Mouse (Mus musculus): Measurements from ENCODE around the gene Esrrg. TPM values are rescaled to one million over a fixed set of nuclear protein-coding genes. Genes with fewer than 3 reads are reported as not detected.

Esrrg gene
- polyA plus RNA-seq, 1 experiment = not detected

DNA sequence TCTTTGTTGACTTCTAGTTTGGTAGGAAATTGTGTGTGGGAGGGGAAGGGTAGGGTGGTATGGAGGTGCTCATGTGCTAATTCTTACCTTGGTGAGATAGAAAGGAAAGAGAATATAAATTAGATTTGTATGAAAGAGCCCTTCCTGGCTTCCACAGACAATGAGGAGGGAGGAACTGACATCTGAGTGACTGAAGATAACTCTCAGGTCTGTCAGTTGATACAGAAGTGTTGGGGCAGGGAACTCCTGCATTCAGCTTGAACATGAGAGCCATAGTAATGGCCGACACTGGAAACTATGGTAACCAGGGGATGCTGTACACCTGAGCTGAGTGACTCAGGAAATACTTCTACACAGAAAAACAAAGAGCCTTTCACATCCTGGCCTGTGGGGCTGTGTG, 550.1 kb downstream of the Esrrg start:
- Histone ChIP-seq H3K4me1 (ENCODE audit: control insufficient read depth, insufficient read depth, low read length) (peaks cover 2% of the 10 kb centered on the region; the same call in 1 of the 2 replicates), H3K4me3 (ENCODE audit: insufficient read depth, low read depth, low read length) (no peak overlapping the region), H3K27ac (ENCODE audit: insufficient read depth, low read depth, low read length) (no peak overlapping the region)
- WGBS = 94% methylated on average over 1 of the region's 1 CpGs
- TF ChIP-seq POLR2A (IDR thresholded peaks at IDR 0.05; ENCODE audit: insufficient read depth, low read depth, low read length) (no peak), CTCF (IDR thresholded peaks at IDR 0.05; ENCODE audit: insufficient read depth, low read depth, low read length) (no peak)

DNA sequence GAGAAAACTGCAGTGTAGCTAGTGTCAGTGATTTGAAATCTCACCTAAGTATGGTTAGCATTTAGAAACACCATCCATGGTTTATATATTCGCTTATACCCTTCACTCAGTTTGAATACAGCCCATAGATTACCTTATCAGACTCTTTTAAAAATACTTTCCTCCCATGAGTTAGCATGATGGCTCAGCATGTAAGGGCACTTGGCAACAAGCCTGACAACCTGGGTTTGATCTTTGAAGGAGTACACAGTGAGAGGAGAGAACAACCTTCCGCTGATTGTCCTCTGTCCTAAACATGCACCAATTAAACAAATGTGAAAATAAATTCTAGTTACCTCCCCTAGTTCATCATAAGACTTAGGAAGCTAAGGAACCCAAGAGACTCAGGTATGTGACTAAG, 550.5 kb downstream of the Esrrg start:
- Histone ChIP-seq H3K4me1 (ENCODE audit: control insufficient read depth, insufficient read depth, low read length) (peaks cover 2% of the 10 kb centered on the region; the same call in 1 of the 2 replicates), H3K27ac (ENCODE audit: insufficient read depth, low read depth, low read length) (no peak overlapping the region), H3K4me3 (ENCODE audit: insufficient read depth, low read depth, low read length) (no peak overlapping the region)
- 94% methylated on average over 2 of the region's 2 CpGs for WGBS
- TF ChIP-seq POLR2A (IDR thresholded peaks at IDR 0.05; ENCODE audit: insufficient read depth, low read depth, low read length) = no peak
- TF ChIP-seq CTCF (IDR thresholded peaks at IDR 0.05; ENCODE audit: insufficient read depth, low read depth, low read length) = no peak

GRCm38 (mm10) chr1:188163058-188163457, 554.5 kb downstream of the Esrrg start:
- no peak for TF ChIP-seq POLR2A (IDR thresholded peaks at IDR 0.05; ENCODE audit: insufficient read depth, low read depth, low read length)
- no peak for TF ChIP-seq CTCF (IDR thresholded peaks at IDR 0.05; ENCODE audit: insufficient read depth, low read depth, low read length)
- Histone ChIP-seq H3K4me3 (ENCODE audit: insufficient read depth, low read depth, low read length) (no peak overlapping the region), H3K4me1 (ENCODE audit: control insufficient read depth, insufficient read depth, low read length) (no peaks in the 10 kb centered on the region), H3K27ac (ENCODE audit: insufficient read depth, low read depth, low read length) (no peak overlapping the region)

DNA sequence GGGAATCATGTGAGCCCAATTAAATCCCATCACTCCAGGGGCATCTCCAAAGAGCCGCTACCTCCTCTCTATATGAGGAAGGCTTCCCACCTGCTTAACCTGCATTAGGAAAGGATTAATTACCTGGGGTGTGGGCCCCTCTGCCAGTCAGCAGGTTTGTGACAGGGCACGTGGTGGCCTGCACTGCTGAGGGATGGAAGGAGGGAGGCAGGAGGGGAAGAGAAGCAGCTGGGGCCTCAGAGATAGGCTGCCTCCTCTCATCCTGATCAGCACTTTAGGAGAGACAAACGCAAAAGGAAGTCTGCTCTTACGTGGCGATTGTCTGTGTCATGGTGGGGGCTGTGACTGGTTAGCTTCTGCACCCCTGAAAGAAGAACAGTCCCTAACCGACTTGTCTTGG, 555.7 kb downstream of the Esrrg start:
- WGBS = 77% methylated on average over 6 of the region's 6 CpGs
- TF ChIP-seq POLR2A (IDR thresholded peaks at IDR 0.05; ENCODE audit: insufficient read depth, low read depth, low read length) (no peak), CTCF (IDR thresholded peaks at IDR 0.05; ENCODE audit: insufficient read depth, low read depth, low read length) (no peak)
- H3K4me3 ChIP-seq (ENCODE audit: insufficient read depth, low read depth, low read length) = no peak overlapping the region
- no peak overlapping the region for H3K27ac ChIP-seq (ENCODE audit: insufficient read depth, low read depth, low read length)
- no peaks in the 10 kb centered on the region; the same call in 1 of the 2 replicates for H3K4me1 ChIP-seq (ENCODE audit: control insufficient read depth, insufficient read depth, low read length)

DNA sequence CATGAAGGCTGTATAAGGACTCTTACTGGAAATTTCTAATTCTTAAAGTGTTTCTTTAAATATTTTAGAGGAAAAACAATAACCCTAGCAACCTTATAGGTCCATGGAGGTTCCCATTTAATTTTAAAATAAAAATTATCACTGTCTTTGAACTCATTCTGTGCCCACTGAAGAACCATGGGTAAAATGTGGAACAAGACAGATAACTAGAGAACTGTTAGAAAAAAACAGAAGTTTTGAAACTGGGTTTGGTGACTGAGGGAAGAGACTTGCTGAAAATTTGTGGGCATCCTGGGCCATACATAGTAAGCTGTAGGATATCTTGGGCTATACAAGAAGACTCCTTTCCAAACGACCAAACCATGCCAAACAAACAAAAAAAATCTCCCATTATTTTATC, 565.3 kb downstream of the Esrrg start:
- H3K27ac ChIP-seq (ENCODE audit: insufficient read depth, low read depth, low read length) = no peak overlapping the region
- TF ChIP-seq POLR2A (IDR thresholded peaks at IDR 0.05; ENCODE audit: insufficient read depth, low read depth, low read length) (no peak), CTCF (IDR thresholded peaks at IDR 0.05; ENCODE audit: insufficient read depth, low read depth, low read length) (no peak)
- no peak overlapping the region for H3K4me3 ChIP-seq (ENCODE audit: insufficient read depth, low read depth, low read length)
- H3K4me1 ChIP-seq (ENCODE audit: control insufficient read depth, insufficient read depth, low read length) = no peaks in the 10 kb centered on the region
- WGBS = 62% methylated on average over 1 of the region's 1 CpGs

DNA sequence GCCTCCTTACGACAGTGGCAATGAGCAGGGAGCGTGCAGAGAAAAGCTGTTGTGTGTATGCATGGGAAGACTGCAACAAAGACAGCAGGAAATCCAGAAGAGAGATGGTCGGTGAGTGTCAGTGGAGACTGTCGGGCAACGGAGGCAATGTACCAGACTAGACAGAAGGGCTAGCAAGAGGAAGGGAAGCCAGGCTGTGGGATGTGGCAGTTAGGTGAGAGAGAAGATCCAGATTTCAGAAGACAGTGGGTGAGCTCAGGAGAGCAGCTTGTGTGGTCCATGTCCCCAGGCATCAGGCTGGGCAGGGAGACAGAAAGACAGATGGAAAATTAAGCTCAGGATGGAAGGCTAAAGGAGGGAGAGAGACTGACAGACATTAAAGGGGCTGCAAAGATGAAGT, 574.4 kb downstream of the Esrrg start:
- 91% methylated on average over 5 of the region's 5 CpGs for WGBS
- Histone ChIP-seq H3K27ac (ENCODE audit: insufficient read depth, low read depth, low read length) (no peak overlapping the region), H3K4me1 (ENCODE audit: control insufficient read depth, insufficient read depth, low read length) (peaks cover 3% of the 10 kb centered on the region), H3K4me3 (ENCODE audit: insufficient read depth, low read depth, low read length) (no peak overlapping the region)
- no peak for TF ChIP-seq POLR2A (IDR thresholded peaks at IDR 0.05; ENCODE audit: insufficient read depth, low read depth, low read length)
- no peak for TF ChIP-seq CTCF (IDR thresholded peaks at IDR 0.05; ENCODE audit: insufficient read depth, low read depth, low read length)

GRCm38 (mm10) chr1:188186440-188187117, 578.0 kb downstream of the Esrrg start:
- no peak overlapping the region for H3K4me3 ChIP-seq (ENCODE audit: insufficient read depth, low read depth, low read length)
- TF ChIP-seq CTCF (IDR thresholded peaks at IDR 0.05; ENCODE audit: insufficient read depth, low read depth, low read length) (no peak), POLR2A (IDR thresholded peaks at IDR 0.05; ENCODE audit: insufficient read depth, low read depth, low read length) (no peak)
- peaks cover 3% of the 10 kb centered on the region for H3K4me1 ChIP-seq (ENCODE audit: control insufficient read depth, insufficient read depth, low read length)
- WGBS = 49% methylated on average over 17 of the region's 17 CpGs
- H3K27ac ChIP-seq (ENCODE audit: insufficient read depth, low read depth, low read length) = no peak overlapping the region

DNA sequence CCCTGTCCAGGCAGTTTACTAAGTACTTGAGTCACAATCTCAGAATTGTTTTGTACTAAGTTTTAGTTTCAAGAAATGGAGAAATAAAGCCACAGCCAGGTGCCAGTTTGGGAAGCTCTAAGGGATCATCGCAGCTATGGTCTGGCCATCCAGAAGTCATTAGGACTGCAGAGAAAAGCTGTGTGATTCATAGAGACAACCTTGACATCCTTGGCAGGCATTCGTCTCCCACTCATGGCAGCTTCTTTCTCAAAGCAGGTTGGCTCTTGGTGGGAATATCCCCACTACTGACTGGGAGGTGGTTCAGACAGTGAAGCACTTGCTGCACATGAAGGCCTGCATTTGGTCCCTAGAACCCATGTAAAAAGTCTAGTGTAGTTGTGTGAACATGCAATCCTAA, 584.4 kb downstream of the Esrrg start:
- no peaks in the 10 kb centered on the region for H3K4me1 ChIP-seq (ENCODE audit: control insufficient read depth, insufficient read depth, low read length)
- no peak overlapping the region for H3K4me3 ChIP-seq (ENCODE audit: insufficient read depth, low read depth, low read length)
- WGBS = 97% methylated on average over 2 of the region's 2 CpGs
- H3K27ac ChIP-seq (ENCODE audit: insufficient read depth, low read depth, low read length) = no peak overlapping the region
- TF ChIP-seq CTCF (IDR thresholded peaks at IDR 0.05; ENCODE audit: insufficient read depth, low read depth, low read length) = no peak
- no peak for TF ChIP-seq POLR2A (IDR thresholded peaks at IDR 0.05; ENCODE audit: insufficient read depth, low read depth, low read length)

GRCm38 (mm10) chr1:188207421-188207820, 598.8 kb downstream of the Esrrg start:
- no peak for TF ChIP-seq CTCF (IDR thresholded peaks at IDR 0.05; ENCODE audit: insufficient read depth, low read depth, low read length)
- TF ChIP-seq POLR2A (IDR thresholded peaks at IDR 0.05; ENCODE audit: insufficient read depth, low read depth, low read length) = no peak
- WGBS = 23% methylated on average over 6 of the region's 6 CpGs
- H3K27ac ChIP-seq (ENCODE audit: insufficient read depth, low read depth, low read length) = no peak overlapping the region
- no peak overlapping the region for H3K4me3 ChIP-seq (ENCODE audit: insufficient read depth, low read depth, low read length)
- peaks cover 2% of the 10 kb centered on the region; the same call in 1 of the 2 replicates for H3K4me1 ChIP-seq (ENCODE audit: control insufficient read depth, insufficient read depth, low read length)
